Mouse (Mus musculus) left cerebral cortex, adult 8-10 months (tissue): ENCODE results near the gene Sowaha. TPM values are rescaled to one million over a fixed set of nuclear protein-coding genes. Genes with fewer than 3 reads are reported as not detected.
"Not testable (repeated sequence)": the region's sequence is repeated elsewhere in the genome, so short reads cannot be mapped to it uniquely, and the experiment has no call there.

ENCODE experiments used
- DNase-seq, 2 experiments: peaks; one replicate each; pipeline ENCODE4 v3.0.0; 2022; ENCODE audit warnings: low spot score in 2 of 2
- total RNA-seq, 4 experiments: library from RNA; stranded (reverse); gene quantifications; 2 replicates each; pipeline ENCODE4 v1.2.4; 2022

The Sowaha gene
- total RNA-seq, 4 experiments from 2014 or later: 62.2 to 73.5 (median 64.2) TPM

DNA sequence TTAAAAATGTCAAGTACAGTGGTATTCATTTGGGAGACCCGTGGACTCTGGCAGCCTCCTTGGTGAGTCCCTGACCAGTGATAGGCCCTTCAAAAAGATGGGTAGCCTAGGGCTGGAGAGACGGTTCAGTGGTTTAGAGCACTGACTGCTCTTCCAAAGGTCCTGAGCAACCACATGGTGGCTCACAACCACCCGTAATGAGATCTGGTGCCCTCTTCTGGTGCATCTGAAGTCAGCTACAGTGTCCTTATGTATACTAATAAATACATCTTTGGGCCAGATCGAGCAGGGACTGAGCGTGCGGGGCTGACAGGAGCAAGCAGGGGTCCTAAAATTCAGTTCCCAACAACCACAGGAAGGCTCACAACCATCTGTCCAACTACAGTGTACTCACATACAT, 36.2 kb downstream of the Sowaha start:
- DNase-seq: no peak

DNA sequence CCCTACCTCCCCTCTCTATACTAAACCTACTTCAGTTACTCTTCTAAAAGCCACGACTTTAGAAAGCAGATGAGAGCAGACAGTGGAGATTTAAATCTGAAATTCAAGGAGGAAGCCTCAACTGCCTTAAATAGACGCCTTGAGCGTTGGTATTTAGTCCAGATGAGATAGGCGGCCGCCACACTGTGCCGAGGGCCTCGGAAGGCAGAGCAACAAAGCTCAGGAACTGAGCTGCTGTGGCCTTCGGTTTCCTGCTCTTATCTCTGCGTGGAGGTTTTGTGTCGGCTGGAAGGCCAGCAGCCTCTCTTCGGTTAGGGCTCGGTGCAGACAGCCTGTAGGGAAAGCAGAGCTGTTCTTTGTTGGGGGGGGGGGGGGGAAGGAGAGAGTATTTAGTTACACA, 38.2 kb downstream of the Sowaha start:
- DNase-seq: no peak

DNA sequence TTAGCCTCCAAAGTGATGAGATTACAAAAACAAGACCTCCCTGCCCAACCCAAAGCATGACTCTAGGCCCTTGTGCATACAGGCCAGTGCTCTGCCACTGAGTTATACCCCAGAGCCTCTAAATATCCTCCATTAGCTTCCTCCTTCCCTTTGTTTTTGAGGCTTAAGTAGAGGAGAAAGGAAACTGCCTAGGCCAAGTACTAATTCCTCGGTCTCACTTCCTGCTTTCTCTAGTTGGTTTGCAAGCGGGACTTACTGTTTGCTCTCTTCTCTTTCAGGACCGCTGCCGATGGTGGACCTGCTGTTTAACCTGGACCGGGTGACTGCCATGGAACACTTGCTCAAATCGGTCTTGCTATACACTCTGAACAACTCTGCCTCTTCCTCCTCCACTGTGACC, 43.7 kb downstream of the Sowaha start:
- DNase-seq: no peak

DNA sequence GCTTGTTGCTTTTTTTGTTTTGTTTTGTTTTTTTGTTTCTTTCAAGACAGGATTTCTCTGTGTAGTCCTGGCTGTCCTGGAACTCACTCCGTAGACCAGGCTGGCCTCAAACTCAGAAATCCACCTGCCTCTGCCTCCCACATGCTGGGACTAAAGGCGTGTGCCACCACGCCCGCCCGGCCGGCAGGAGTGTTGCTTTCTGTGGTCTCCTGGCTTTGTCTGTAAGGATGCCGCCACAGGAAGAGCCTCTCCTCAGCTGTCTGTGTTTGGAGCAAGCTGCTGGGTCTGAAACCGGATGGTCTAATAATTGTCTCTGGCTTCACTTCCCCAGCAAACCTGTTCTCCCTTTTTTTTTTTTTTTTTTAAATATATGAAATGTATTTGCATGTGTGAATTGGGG, 44.6 kb downstream of the Sowaha start:
- no peak for DNase-seq

DNA sequence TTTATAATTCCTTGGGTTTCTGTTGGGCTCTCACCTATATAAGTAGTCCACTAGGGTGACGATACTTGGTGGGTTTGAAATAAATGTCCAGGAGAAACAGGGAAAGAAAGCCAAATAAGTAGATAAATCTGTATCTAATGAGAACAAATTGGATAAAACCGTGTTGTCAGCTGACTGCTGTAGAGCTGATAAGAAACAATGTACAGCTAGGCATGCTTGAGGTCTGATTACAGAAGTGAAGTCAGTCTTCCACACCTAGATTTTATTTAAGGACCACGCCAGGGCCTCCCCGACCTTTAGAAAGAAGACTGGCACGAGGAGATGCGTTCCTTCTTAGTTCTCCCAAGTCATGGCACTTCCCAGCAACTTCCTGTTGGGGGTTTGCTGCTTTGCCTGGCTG, 47.0 kb downstream of the Sowaha start:
- no peak for DNase-seq

DNA sequence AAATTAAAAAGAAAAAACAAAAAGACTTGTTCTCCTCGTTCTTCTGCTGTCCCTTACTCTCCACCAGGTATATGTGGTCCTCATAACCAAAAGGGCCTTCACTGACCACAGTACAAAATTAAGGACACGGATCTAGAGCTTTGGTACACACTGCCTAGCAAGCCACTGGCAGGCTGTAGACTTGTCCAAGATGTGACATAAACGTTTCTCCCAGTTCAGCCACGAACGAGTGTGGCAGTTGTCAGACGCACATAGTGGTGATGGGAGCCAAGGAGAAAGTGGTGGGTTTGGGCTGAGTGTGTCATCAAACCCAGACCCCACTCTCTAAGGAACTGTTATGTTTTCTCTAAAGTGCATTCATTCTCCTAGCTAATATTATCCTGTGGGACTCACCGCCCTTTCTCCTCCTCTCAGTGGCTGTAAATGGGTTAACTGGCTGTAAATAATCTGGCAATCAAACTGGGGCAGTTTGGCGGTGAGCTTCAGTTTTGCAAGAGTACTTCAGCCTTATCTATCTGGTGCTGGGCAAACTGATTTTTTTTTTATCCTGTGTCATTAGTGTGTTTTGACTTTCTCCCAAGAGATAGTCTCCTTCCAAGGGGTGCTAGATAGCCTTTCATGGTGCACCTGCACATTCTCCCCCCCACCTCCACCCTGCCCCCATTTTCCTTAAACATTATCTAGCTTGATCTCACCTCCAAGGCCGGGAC, 48.6 kb downstream of the Sowaha start:
- DNase-seq: no peak

DNA sequence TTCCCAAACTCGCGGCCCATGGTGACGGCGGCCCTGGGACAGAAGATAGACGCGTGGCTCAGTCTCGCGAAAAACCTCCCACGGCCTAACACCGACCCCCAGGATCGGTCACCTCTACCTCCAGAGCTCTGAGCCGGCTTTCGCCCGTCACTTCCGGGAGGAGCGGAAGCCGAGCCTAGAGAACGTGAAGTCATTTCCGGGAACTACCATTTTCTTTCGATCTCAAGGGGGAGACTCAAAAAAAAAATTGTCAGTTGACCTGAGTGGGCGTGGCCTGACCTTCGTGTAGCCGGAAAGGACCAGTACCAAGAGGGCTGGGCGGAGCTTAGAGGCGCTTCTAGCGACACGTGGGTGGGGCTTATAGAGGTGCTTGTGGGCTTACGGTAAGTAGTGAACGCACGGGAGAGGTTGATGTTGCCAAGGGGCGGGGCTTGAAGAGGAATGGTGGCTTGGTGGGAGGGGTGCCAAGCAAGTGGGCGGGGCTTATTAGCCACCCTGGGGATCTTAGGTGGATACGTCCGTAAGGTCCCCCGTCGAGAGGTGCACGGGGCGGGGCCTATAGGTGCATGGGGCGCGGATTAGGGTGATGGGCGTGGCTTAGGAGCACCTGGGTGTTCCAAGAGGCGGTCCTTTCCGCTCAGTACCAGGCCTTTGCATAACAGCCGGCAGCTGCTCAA, 49.3 kb downstream of the Sowaha start, which contains the start of the genes Uqcrq and Gdf9:
Uqcrq (minus strand) TSS at position 162 of the 677 bp plus-strand sequence.
Gdf9 (plus strand) TSS at position 354 of the 677 bp plus-strand sequence.
- DNase-seq: peak; percentile 99 to 100

DNA sequence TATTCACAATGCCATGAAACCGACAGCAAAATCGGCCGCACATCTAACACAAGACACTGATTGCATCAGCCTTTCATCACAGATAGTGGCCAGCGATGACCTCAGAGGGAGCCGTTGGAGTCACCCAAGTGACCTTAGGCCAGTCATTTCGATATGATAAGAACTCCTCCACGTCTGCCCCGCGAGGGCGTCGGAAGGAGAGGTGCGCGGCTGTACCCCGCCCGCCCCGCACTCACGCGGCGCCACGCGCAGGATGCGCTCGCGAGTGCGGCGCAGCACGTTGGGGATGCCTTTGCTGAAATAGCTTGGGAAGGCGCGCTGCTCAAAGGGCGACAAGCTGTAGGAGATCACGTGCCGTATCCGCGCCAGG, 49.8 kb downstream of the Sowaha start:
- no peak for DNase-seq

DNA sequence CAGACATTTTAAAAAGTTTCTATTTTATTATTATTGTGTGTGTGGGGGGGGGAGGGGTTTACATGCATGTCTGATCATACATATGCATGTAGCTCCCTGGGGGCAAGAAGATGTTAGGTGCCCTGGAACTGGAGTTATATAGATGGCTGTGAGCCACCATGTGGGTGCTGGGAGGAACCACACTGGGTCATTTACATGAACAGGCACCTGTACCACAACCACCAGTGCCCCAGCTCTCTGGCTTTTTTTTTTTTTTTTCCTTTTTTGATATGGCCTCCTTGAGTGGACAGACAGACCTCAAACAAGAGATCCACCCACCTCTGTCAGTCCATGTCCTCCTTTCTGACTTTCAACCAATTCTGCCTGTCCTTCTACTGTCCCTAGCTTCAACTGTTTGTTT, 50.9 kb downstream of the Sowaha start:
- no peak for DNase-seq

DNA sequence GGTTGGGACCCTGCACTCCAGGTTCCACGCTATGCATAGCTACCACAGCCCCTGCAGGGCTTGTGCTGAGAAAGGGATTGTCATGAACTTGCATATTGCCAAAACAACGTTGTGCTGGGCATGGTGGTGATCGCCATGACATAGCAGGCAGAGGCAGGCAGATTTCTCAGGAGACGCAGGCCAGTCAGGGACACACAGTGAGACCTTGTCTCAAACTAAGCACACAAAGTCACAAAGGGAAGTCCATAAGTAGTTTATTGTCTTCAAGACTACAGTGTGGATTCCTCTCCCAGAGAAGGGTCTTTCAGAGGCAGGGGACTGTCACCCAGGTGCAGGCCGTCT, 51.4 kb downstream of the Sowaha start:
- DNase-seq: no peak

DNA sequence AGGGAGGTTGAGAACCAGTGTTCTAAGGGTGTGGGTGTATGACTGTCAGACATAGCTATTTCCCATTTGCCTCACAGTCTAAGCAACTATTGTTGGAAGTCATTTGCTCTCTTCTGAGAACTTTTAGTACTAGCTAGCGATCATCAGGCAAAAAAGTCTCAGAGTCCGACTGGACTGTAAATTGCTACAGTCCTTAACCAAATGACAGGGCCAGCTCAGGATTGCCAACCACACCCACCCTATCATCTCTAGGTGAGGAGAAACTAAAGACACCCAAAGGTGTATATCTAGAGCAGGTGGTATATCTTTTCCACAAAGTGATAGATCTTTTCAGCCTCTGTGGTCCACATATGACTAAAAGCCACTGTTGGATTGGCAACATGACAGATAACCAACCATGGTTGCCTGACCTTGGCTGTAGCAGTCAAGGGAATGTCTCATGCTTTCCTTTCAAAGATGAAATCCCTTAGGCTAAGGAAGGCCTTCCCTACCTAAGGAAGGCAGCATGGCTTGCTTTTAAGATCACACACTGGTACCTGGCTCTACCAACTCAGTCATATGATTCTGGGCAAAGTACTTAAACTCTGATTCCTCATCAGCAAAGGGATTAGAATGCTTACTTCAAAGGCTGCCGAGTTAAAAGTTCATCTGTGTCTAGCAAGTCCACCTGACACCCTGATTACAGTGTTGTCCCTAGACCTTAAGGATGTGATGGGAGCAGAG, 51.9 kb downstream of the Sowaha start:
- DNase-seq: no peak

DNA sequence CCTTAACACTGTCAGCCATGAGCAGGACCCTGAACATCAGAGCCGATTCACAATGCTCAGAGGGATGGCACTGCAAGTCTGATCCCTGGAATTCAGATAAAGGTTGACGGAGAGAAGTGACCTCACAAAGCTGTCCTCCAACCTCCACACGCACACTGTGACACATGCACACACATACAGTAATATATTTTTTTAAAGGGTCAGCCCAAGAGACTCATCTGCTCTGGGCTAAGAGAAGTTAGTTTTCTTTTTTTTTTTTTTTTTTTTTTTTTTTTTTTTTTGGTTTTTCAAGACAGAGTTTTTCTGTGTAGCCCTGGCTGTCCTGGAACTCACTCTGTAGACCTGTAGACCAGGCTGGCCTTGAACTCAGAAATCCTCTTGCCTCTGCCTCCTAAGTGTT, 53.2 kb downstream of the Sowaha start:
- DNase-seq: not testable (repeated sequence)

Other genes starting within 250 kb of the Sowaha start
- 100 to 1,000 TPM; 154 to 178 (median 160) TPM for gene Hspa4, start 179.8 kb downstream of the Sowaha start, total RNA-seq
- gene Zcchc10, start 155.6 kb downstream of the Sowaha start, total RNA-seq: 10 to 100 TPM in 2 of 4 experiments, 1 to 10 TPM in 2; 7.2 to 13.0 (median 9.8) TPM
- 100 to 1,000 TPM; 151 to 228 (median 194) TPM for gene Aff4, start 129.4 kb downstream of the Sowaha start, total RNA-seq
- gene Leap2, start 57.1 kb downstream of the Sowaha start, total RNA-seq: not detected
- gene Uqcrq, start 49.4 kb downstream of the Sowaha start, total RNA-seq: 100 to 1,000 TPM; 385 to 410 (median 407) TPM
- 1 to 10 TPM in 1 of 4 experiments, under 1 TPM in 3; 0.42 to 1.8 (median 0.86) TPM for gene Gdf9, start 49.3 kb downstream of the Sowaha start, total RNA-seq
- gene Gm10447, start 23.2 kb downstream of the Sowaha start, total RNA-seq: under 1 TPM in 3 of 4 experiments, not detected in 1; 0.21 to 0.50 (median 0.49) TPM
- gene Shroom1, start 23.1 kb downstream of the Sowaha start, total RNA-seq: 1 to 10 TPM; 6.7 to 7.6 (median 7.0) TPM
- not detected for gene Gm9837, start 9.8 kb downstream of the Sowaha start, total RNA-seq
- 1 to 10 TPM; 1.8 to 3.3 (median 2.1) TPM for gene Gm9945, start 108 bp downstream of the Sowaha start, total RNA-seq
- gene Sept8, start 39.0 kb upstream of the Sowaha start, total RNA-seq: 100 to 1,000 TPM; 279 to 287 (median 284) TPM
- 100 to 1,000 TPM; 120 to 121 (median 121) TPM for gene Kif3a, start 87.1 kb upstream of the Sowaha start, total RNA-seq
- under 1 TPM in 1 of 4 experiments, not detected in 3; 0.67 TPM for gene Il4, start 138.4 kb upstream of the Sowaha start, total RNA-seq
- not detected for gene Il13, start 154.4 kb upstream of the Sowaha start, total RNA-seq
- 10 to 100 TPM in 3 of 4 experiments, 1 to 10 TPM in 1; 9.9 to 12.1 (median 11.8) TPM for gene Rad50, start 227.0 kb upstream of the Sowaha start, total RNA-seq
- not detected for gene Il5, start 240.5 kb upstream of the Sowaha start, total RNA-seq